Mouse (Mus musculus) midbrain, postnatal 0 days (tissue): ENCODE measurements around the gene 1110008P14Rik. TPM values are rescaled to one million over a fixed set of nuclear protein-coding genes. Genes with fewer than 3 reads are reported as not detected.
A peak's percentile ranks its signal among the peaks of the same experiment; 100 is the strongest.

ENCODE experiments used
- ATAC-seq: fragments of 200-750 bp; cut with Nextera tagmentation; 2 replicates; pipeline ENCODE4 v1.8.0; 2017; ENCODE audit warnings: moderate number of reproducible peaks, mild to moderate bottlenecking, moderate TSS enrichment, moderate library complexity; ENCODE audit not compliant: low FRiP score
- DNase-seq: peaks from one replicate; pipeline ENCODE4 v3.0.0-alpha.2; 2015; ENCODE audit warnings: low spot score
- H3K27ac ChIP-seq: fragments of 300-500 bp; sonication (generic); 2 replicates; pipeline ENCODE4 v1.5.1; 2014; ENCODE audit warnings: low read depth, mild to moderate bottlenecking, low read length, mixed read lengths
- H3K27me3 ChIP-seq: fragments of 300-500 bp; sonication (generic); 2 replicates; pipeline ENCODE4 v1.6.1; 2014; ENCODE audit warnings: low read length, control low read depth, mixed read lengths; ENCODE audit not compliant: insufficient read depth
- H3K36me3 ChIP-seq: fragments of 300-500 bp; sonication (generic); 2 replicates; pipeline ENCODE4 v1.6.1; 2014; ENCODE audit warnings: low read length, control low read depth, mixed read lengths; ENCODE audit not compliant: insufficient read depth
- H3K4me1 ChIP-seq: fragments of 300-500 bp; sonication (generic); 2 replicates; pipeline ENCODE4 v1.6.1; 2014; ENCODE audit warnings: mild to moderate bottlenecking, control low read depth, antibody characterized with exemption, low read length, mixed read lengths; ENCODE audit not compliant: insufficient read depth
- H3K4me2 ChIP-seq: fragments of 300-500 bp; sonication (generic); 2 replicates; pipeline ENCODE4 v1.6.1; 2014; ENCODE audit warnings: low read depth, mild to moderate bottlenecking, low read length, mixed read lengths; ENCODE audit not compliant: poor library complexity, severe bottlenecking
- H3K4me3 ChIP-seq: fragments of 300-500 bp; sonication (generic); 2 replicates; pipeline ENCODE4 v1.5.1; 2014; ENCODE audit warnings: low read depth, mild to moderate bottlenecking, low read length, moderate library complexity
- H3K9ac ChIP-seq: fragments of 300-500 bp; sonication (generic); replicated peaks from 2 replicates; pipeline ENCODE4 v1.6.1; 2014; ENCODE audit warnings: mild to moderate bottlenecking, low read length, moderate library complexity, mixed read lengths; ENCODE audit not compliant: poor library complexity, severe bottlenecking
- H3K9me3 ChIP-seq: fragments of 300-500 bp; sonication (generic); 2 replicates; pipeline ENCODE4 v1.6.1; 2016; ENCODE audit warnings: low read length, control low read depth
- CTCF ChIP-seq: IDR thresholded peaks from 2 replicates; pipeline ENCODE4 v1.5.1; 2016; ENCODE audit warnings: antibody characterized with exemption, mild to moderate bottlenecking
- WGBS: fragments of 180-500 bp; shearing (Covaris S2); extraction: QIAGEN DNeasy Blood & Tissue Kit; methylation state at CpG from one replicate; pipeline ENCODE4 v1.1.7; 2014; 5-methylcytosine and 5-hydroxymethylcytosine counted together
- polyA plus RNA-seq: library from polyadenylated mRNA; unstranded; fragments of >200 nt; fragmentation: Nextera tagmentation; extraction: Ambion mirVana; gene quantifications from 2 replicates; pipeline ENCODE4 v1.2.1, GENCODE M21; 2015
- total RNA-seq: library from RNA; depleted of rRNA; stranded (reverse); fragments of >200 nt; gene quantifications from 2 replicates; pipeline ENCODE4 v1.2.3, GENCODE M21; 2014

1110008P14Rik gene
- total and polyA plus RNA-seq, 2 experiments from 2014 or later = 198 to 450 TPM

GRCm38 (mm10) chr2:32344598-32345321 lies 37.0 kb downstream of the 1110008P14Rik start:
- 58% methylated on average over 14 of the region's 14 CpGs for WGBS
- Histone ChIP-seq H3K4me3 (no peak overlapping the region), H3K9ac (no peak overlapping the region), H3K27ac (no peak overlapping the region), H3K27me3 (no peaks in the 10 kb centered on the region), H3K9me3 (no peaks in the 10 kb centered on the region), H3K36me3 (peaks cover 13% of the 10 kb centered on the region; the same call in 1 of the 2 replicates), H3K4me1 (peaks cover 5% of the 10 kb centered on the region; the same call in 1 of the 2 replicates), H3K4me2 (no peak overlapping the region)
- ATAC-seq (no peak), DNase-seq (no peak)
- TF ChIP-seq CTCF = no peak

- H3K9ac ChIP-seq = no peak overlapping the region
- peaks cover 5% of the 10 kb centered on the region; the same call in 1 of the 2 replicates for H3K4me1 ChIP-seq
- TF ChIP-seq CTCF = no peak
- no peak for ATAC-seq
- DNase-seq = no peak
- peaks cover 13% of the 10 kb centered on the region; the same call in 1 of the 2 replicates for H3K36me3 ChIP-seq
- no peaks in the 10 kb centered on the region for H3K9me3 ChIP-seq
- no peak overlapping the region for H3K4me3 ChIP-seq
- 75% methylated on average over 10 of the region's 10 CpGs for WGBS
- H3K27me3 ChIP-seq = no peaks in the 10 kb centered on the region
- no peak overlapping the region for H3K4me2 ChIP-seq
- H3K27ac ChIP-seq = no peak overlapping the region
These were observed 37.7 kb downstream of the 1110008P14Rik start for GRCm38 (mm10) chr2:32344056-32344455.

- TF ChIP-seq CTCF = no peak
- DNase-seq (no peak), ATAC-seq (no peak)
- 95% methylated on average over 2 of the region's 2 CpGs for WGBS
- no peak overlapping the region for H3K4me2 ChIP-seq
- no peak overlapping the region for H3K4me3 ChIP-seq
- no peak overlapping the region for H3K27ac ChIP-seq
- H3K4me1 ChIP-seq = peaks cover 5% of the 10 kb centered on the region; the same call in 1 of the 2 replicates
- H3K27me3 ChIP-seq = no peaks in the 10 kb centered on the region
- H3K9ac ChIP-seq = no peak overlapping the region
- no peaks in the 10 kb centered on the region for H3K9me3 ChIP-seq
- H3K36me3 ChIP-seq = peaks cover 12% of the 10 kb centered on the region; the same call in 1 of the 2 replicates
These were observed 38.4 kb downstream of the 1110008P14Rik start for GRCm38 (mm10) chr2:32343351-32343671.

- H3K27me3 ChIP-seq = no peaks in the 10 kb centered on the region
- 0 out of 2 replicates have a peak overlapping the region, but pooled peaks have one; percentile 51 for H3K27ac ChIP-seq
- 59% methylated on average over 6 of the region's 6 CpGs for WGBS
- no peak for DNase-seq
- no peak overlapping the region for H3K4me3 ChIP-seq
- H3K4me2 ChIP-seq = no peak overlapping the region
- peaks cover 5% of the 10 kb centered on the region; the same call in 1 of the 2 replicates for H3K4me1 ChIP-seq
- peak; percentile 34 for ATAC-seq
- peaks cover 13% of the 10 kb centered on the region for H3K36me3 ChIP-seq
- H3K9me3 ChIP-seq = no peaks in the 10 kb centered on the region
- 0 out of 2 replicates have a peak overlapping the region, but pooled peaks have one; percentile 1 for H3K9ac ChIP-seq
- TF ChIP-seq CTCF = no peak
These were observed 39.0 kb downstream of the 1110008P14Rik start for GRCm38 (mm10) chr2:32342539-32343350.

GRCm38 (mm10) chr2:32342039-32342438 lies 39.7 kb downstream of the 1110008P14Rik start:
- H3K27ac ChIP-seq = no peak overlapping the region
- H3K4me1 ChIP-seq = peaks cover 5% of the 10 kb centered on the region; the same call in 1 of the 2 replicates
- H3K4me2 ChIP-seq = no peak overlapping the region
- no peak for TF ChIP-seq CTCF
- no peaks in the 10 kb centered on the region for H3K9me3 ChIP-seq
- DNase-seq (no peak), ATAC-seq (no peak)
- WGBS = 90% methylated on average over 4 of the region's 4 CpGs
- H3K9ac ChIP-seq = no peak overlapping the region
- no peaks in the 10 kb centered on the region for H3K27me3 ChIP-seq
- H3K36me3 ChIP-seq = peaks cover 20% of the 10 kb centered on the region
- no peak overlapping the region for H3K4me3 ChIP-seq

- H3K4me3 ChIP-seq = no peak overlapping the region
- H3K9ac ChIP-seq = no peak overlapping the region
- no peak overlapping the region for H3K4me2 ChIP-seq
- peaks cover 24% of the 10 kb centered on the region for H3K36me3 ChIP-seq
- peaks cover 5% of the 10 kb centered on the region; the same call in 1 of the 2 replicates for H3K4me1 ChIP-seq
- H3K27me3 ChIP-seq = no peaks in the 10 kb centered on the region
- no peak for TF ChIP-seq CTCF
- 78% methylated on average over 4 of the region's 4 CpGs for WGBS
- no peak for ATAC-seq
- no peak for DNase-seq
- no peak overlapping the region for H3K27ac ChIP-seq
- no peaks in the 10 kb centered on the region for H3K9me3 ChIP-seq
These were observed 40.2 kb downstream of the 1110008P14Rik start for GRCm38 (mm10) chr2:32341634-32341939.
